Comparison of ENCODE assay signal across 10 mouse cellular contexts in genomic region chr9:116511450-116511849, GRCm38 (mm10).
A peak's percentile ranks its signal among the peaks of the same experiment; 100 is the strongest.
DNase-seq lines count a peak whose midpoint lies in the region; ATAC-seq and TF ChIP-seq lines count a peak whose summit lies in the region.
"Had no signal": no experiment of that assay in that cellular context is flagged by ENCODE, and none has a peak within 500 bp of the region (broad histone marks: within the 10 kb centered on the region; RNA-seq: fewer than 3 reads in every experiment).

No protein-coding gene starts in this region.

- no peaks in the 10 kb centered on the region for H3K9me3 ChIP-seq in E14TG2a.4 (ENCODE audit: low read length)
- H3K9me3 ChIP-seq: embryonic facial prominence, embryonic 13.5 days; neural tube, embryonic 13.5 days had no signal

- no peak for ATAC-seq in megakaryocyte-erythroid progenitor cell, adult 5-6 weeks (replicated peaks; ENCODE audit: low FRiP score, low TSS enrichment, poor library complexity, severe bottlenecking)
- no peak for ATAC-seq in erythroblast, adult 5-6 weeks (replicated peaks; ENCODE audit: low FRiP score, poor library complexity, severe bottlenecking)

- H3K4me3 ChIP-seq in E14TG2a.4 (replicated peaks; ENCODE audit: low read length): no peak overlapping the region
- H3K4me3 ChIP-seq: embryonic facial prominence, embryonic 13.5 days; neural tube, embryonic 13.5 days had no signal

- peak; percentile 49 for TF ChIP-seq CTCF in E14TG2a.4 (conservative IDR thresholded peaks at IDR 0.05; ENCODE audit: low read length)

- H3K36me3 ChIP-seq in E14TG2a.4 (ENCODE audit: insufficient read depth, low read length): no peaks in the 10 kb centered on the region
- H3K36me3 ChIP-seq: embryonic facial prominence, embryonic 13.5 days; neural tube, embryonic 13.5 days had no signal

- H3K27me3 ChIP-seq in E14TG2a.4 (ENCODE audit: insufficient read depth, low read length): no peaks in the 10 kb centered on the region
- H3K27me3 ChIP-seq: embryonic facial prominence, embryonic 13.5 days; neural tube, embryonic 13.5 days had no signal

- peak; percentile 3 for DNase-seq in adrenal gland, adult 2 months
- DNase-seq in adrenal gland, adult 8-10 months: no peak
- DNase-seq in layer of hippocampus, adult 11-12 months (ENCODE audit: low spot score): peak; percentile 26
- DNase-seq in layer of hippocampus, adult 9-10 months (ENCODE audit: low spot score): no peak
- DNase-seq in heart, postnatal 4 days: peak; percentile 29

- peaks cover 11% of the 10 kb centered on the region; the same call in 1 of the 2 replicates for H3K4me1 ChIP-seq in E14TG2a.4 (replicated peaks; ENCODE audit: low read depth, low read length)
- H3K4me1 ChIP-seq: neural tube, embryonic 13.5 days had no signal

Comparison
In these comparisons a context has a peak if more than half of its experiments do, and no peak if none do; other contexts are left out.
1. DNase-seq: peak in adrenal gland, adult 2 months (single experiment), layer of hippocampus, adult 11-12 months (single experiment) and heart, postnatal 4 days (single experiment); none in adrenal gland, adult 8-10 months (single experiment) and layer of hippocampus, adult 9-10 months (single experiment).